Mouse (Mus musculus): ENCODE measurements around the gene Gnai1.

Gene Gnai1

GRCm38 (mm10) chr5:18323534-18323933, 36.6 kb downstream of the Gnai1 start:
- Histone ChIP-seq H3K27me3 (ENCODE audit: control insufficient read depth, insufficient read depth, low read length, poor library complexity, severe bottlenecking) (no peaks in the 10 kb centered on the region), H3K36me3 (ENCODE audit: control insufficient read depth, insufficient read depth, low read length, poor library complexity, severe bottlenecking) (no peaks in the 10 kb centered on the region)
- DNase-seq (ENCODE audit: low read depth, low spot score) = no peak

- no peaks in the 10 kb centered on the region for H3K36me3 ChIP-seq (ENCODE audit: control insufficient read depth, insufficient read depth, low read length, poor library complexity, severe bottlenecking)
- no peak for DNase-seq (ENCODE audit: low read depth, low spot score)
- no peaks in the 10 kb centered on the region for H3K27me3 ChIP-seq (ENCODE audit: control insufficient read depth, insufficient read depth, low read length, poor library complexity, severe bottlenecking)
These were observed 38.5 kb downstream of the Gnai1 start for GRCm38 (mm10) chr5:18321661-18322060.

- H3K36me3 ChIP-seq (ENCODE audit: control insufficient read depth, insufficient read depth, low read length, poor library complexity, severe bottlenecking) = no peaks in the 10 kb centered on the region
- no peaks in the 10 kb centered on the region for H3K27me3 ChIP-seq (ENCODE audit: control insufficient read depth, insufficient read depth, low read length, poor library complexity, severe bottlenecking)
- no peak for DNase-seq (ENCODE audit: low read depth, low spot score)
These were observed 41.3 kb downstream of the Gnai1 start for GRCm38 (mm10) chr5:18318846-18319245.

GRCm38 (mm10) chr5:18307229-18307804, 52.8 kb downstream of the Gnai1 start:
- no peak for DNase-seq (ENCODE audit: low read depth, low spot score)

GRCm38 (mm10) chr5:18296584-18296983, 63.6 kb downstream of the Gnai1 start:
- Histone ChIP-seq H3K27me3 (ENCODE audit: control insufficient read depth, insufficient read depth, low read length, poor library complexity, severe bottlenecking) (no peaks in the 10 kb centered on the region), H3K36me3 (ENCODE audit: control insufficient read depth, insufficient read depth, low read length, poor library complexity, severe bottlenecking) (no peaks in the 10 kb centered on the region)
- no peak for DNase-seq (ENCODE audit: low read depth, low spot score)

More at GRCm38 (mm10) chr5:18307229-18307804, 52.8 kb downstream of the Gnai1 start:
- H3K36me3 ChIP-seq (ENCODE audit: control insufficient read depth, insufficient read depth, low read length, poor library complexity, severe bottlenecking) = no peaks in the 10 kb centered on the region
- no peaks in the 10 kb centered on the region for H3K27me3 ChIP-seq (ENCODE audit: control insufficient read depth, insufficient read depth, low read length, poor library complexity, severe bottlenecking)

GRCm38 (mm10) chr5:18292744-18293143, 67.4 kb downstream of the Gnai1 start:
- H3K27me3 ChIP-seq (ENCODE audit: control insufficient read depth, insufficient read depth, low read length, poor library complexity, severe bottlenecking) = no peaks in the 10 kb centered on the region
- DNase-seq (ENCODE audit: low read depth, low spot score) = no peak
- H3K36me3 ChIP-seq (ENCODE audit: control insufficient read depth, insufficient read depth, low read length, poor library complexity, severe bottlenecking) = no peaks in the 10 kb centered on the region

GRCm38 (mm10) chr5:18289530-18289929, 70.6 kb downstream of the Gnai1 start:
- DNase-seq (ENCODE audit: low read depth, low spot score) = no peak
- Histone ChIP-seq H3K36me3 (ENCODE audit: control insufficient read depth, insufficient read depth, low read length, poor library complexity, severe bottlenecking) (no peaks in the 10 kb centered on the region), H3K27me3 (ENCODE audit: control insufficient read depth, insufficient read depth, low read length, poor library complexity, severe bottlenecking) (no peaks in the 10 kb centered on the region)

GRCm38 (mm10) chr5:18288694-18289093, 71.5 kb downstream of the Gnai1 start:
- DNase-seq (ENCODE audit: low read depth, low spot score) = no peak
- H3K27me3 ChIP-seq (ENCODE audit: control insufficient read depth, insufficient read depth, low read length, poor library complexity, severe bottlenecking) = no peaks in the 10 kb centered on the region
- no peaks in the 10 kb centered on the region for H3K36me3 ChIP-seq (ENCODE audit: control insufficient read depth, insufficient read depth, low read length, poor library complexity, severe bottlenecking)

- H3K36me3 ChIP-seq (ENCODE audit: control insufficient read depth, insufficient read depth, low read length, poor library complexity, severe bottlenecking) = no peaks in the 10 kb centered on the region
- no peak for DNase-seq (ENCODE audit: low read depth, low spot score)
- no peaks in the 10 kb centered on the region for H3K27me3 ChIP-seq (ENCODE audit: control insufficient read depth, insufficient read depth, low read length, poor library complexity, severe bottlenecking)
These were observed 72.1 kb downstream of the Gnai1 start for GRCm38 (mm10) chr5:18288079-18288478.

- DNase-seq (ENCODE audit: low read depth, low spot score) = no peak
These were observed 78.1 kb downstream of the Gnai1 start for GRCm38 (mm10) chr5:18282095-18282494.

GRCm38 (mm10) chr5:18274352-18274940, 85.7 kb downstream of the Gnai1 start:
- Histone ChIP-seq H3K36me3 (ENCODE audit: control insufficient read depth, insufficient read depth, low read length, poor library complexity, severe bottlenecking) (no peaks in the 10 kb centered on the region), H3K27me3 (ENCODE audit: control insufficient read depth, insufficient read depth, low read length, poor library complexity, severe bottlenecking) (no peaks in the 10 kb centered on the region)
- DNase-seq (ENCODE audit: low read depth, low spot score) = no peak

More at GRCm38 (mm10) chr5:18282095-18282494, 78.1 kb downstream of the Gnai1 start:
- Histone ChIP-seq H3K36me3 (ENCODE audit: control insufficient read depth, insufficient read depth, low read length, poor library complexity, severe bottlenecking) (no peaks in the 10 kb centered on the region), H3K27me3 (ENCODE audit: control insufficient read depth, insufficient read depth, low read length, poor library complexity, severe bottlenecking) (no peaks in the 10 kb centered on the region)

- DNase-seq (ENCODE audit: low read depth, low spot score) = no peak
These were observed 86.6 kb downstream of the Gnai1 start for GRCm38 (mm10) chr5:18273291-18274284.

GRCm38 (mm10) chr5:18250379-18251017, 109.7 kb downstream of the Gnai1 start:
- Histone ChIP-seq H3K36me3 (ENCODE audit: control insufficient read depth, insufficient read depth, low read length, poor library complexity, severe bottlenecking) (no peaks in the 10 kb centered on the region), H3K27me3 (ENCODE audit: control insufficient read depth, insufficient read depth, low read length, poor library complexity, severe bottlenecking) (no peaks in the 10 kb centered on the region)
- no peak for DNase-seq (ENCODE audit: low read depth, low spot score)

More at GRCm38 (mm10) chr5:18273291-18274284, 86.6 kb downstream of the Gnai1 start:
- H3K36me3 ChIP-seq (ENCODE audit: control insufficient read depth, insufficient read depth, low read length, poor library complexity, severe bottlenecking) = no peaks in the 10 kb centered on the region
- H3K27me3 ChIP-seq (ENCODE audit: control insufficient read depth, insufficient read depth, low read length, poor library complexity, severe bottlenecking) = no peaks in the 10 kb centered on the region

GRCm38 (mm10) chr5:18249132-18249531, 111.0 kb downstream of the Gnai1 start:
- DNase-seq (ENCODE audit: low read depth, low spot score) = no peak
- H3K36me3 ChIP-seq (ENCODE audit: control insufficient read depth, insufficient read depth, low read length, poor library complexity, severe bottlenecking) = no peaks in the 10 kb centered on the region
- no peaks in the 10 kb centered on the region for H3K27me3 ChIP-seq (ENCODE audit: control insufficient read depth, insufficient read depth, low read length, poor library complexity, severe bottlenecking)
